Mouse (Mus musculus) neural tube, embryonic 13.5 days (tissue): ENCODE results near the gene Rab12. TPM values are rescaled to one million over a fixed set of nuclear protein-coding genes. Genes with fewer than 3 reads are reported as not detected.
"Not testable (repeated sequence)": the region's sequence is repeated elsewhere in the genome, so short reads cannot be mapped to it uniquely, and the experiment has no call there.

ENCODE experiments used
- ATAC-seq: fragments of 200-750 bp; cut with Nextera tagmentation; 2 replicates; pipeline ENCODE4 v1.8.0; 2017; ENCODE audit warnings: low read depth, mild to moderate bottlenecking, moderate TSS enrichment, moderate library complexity
- H3K27ac ChIP-seq: fragments of 300-500 bp; sonication (generic); replicated peaks from 2 replicates; pipeline ENCODE4 v1.5.1; 2015; ENCODE audit warnings: moderate library complexity, mild to moderate bottlenecking, inconsistent platforms
- H3K27me3 ChIP-seq: fragments of 300-500 bp; sonication (generic); 2 replicates; pipeline ENCODE4 v1.6.1; 2015; ENCODE audit warnings: mild to moderate bottlenecking, inconsistent platforms
- H3K36me3 ChIP-seq: fragments of 300-500 bp; sonication (generic); 2 replicates; pipeline ENCODE4 v1.6.1; 2015; ENCODE audit warnings: mild to moderate bottlenecking, inconsistent platforms
- H3K4me1 ChIP-seq: fragments of 300-500 bp; sonication (generic); replicated peaks from 2 replicates; pipeline ENCODE4 v1.6.1; 2015; ENCODE audit warnings: inconsistent platforms
- H3K4me2 ChIP-seq: fragments of 300-500 bp; sonication (generic); 2 replicates; pipeline ENCODE4 v1.6.1; 2015; ENCODE audit warnings: inconsistent platforms, mild to moderate bottlenecking, moderate library complexity
- H3K4me3 ChIP-seq: fragments of 300-500 bp; sonication (generic); 2 replicates; pipeline ENCODE4 v1.5.1; 2015; ENCODE audit warnings: mild to moderate bottlenecking, inconsistent platforms
- H3K9ac ChIP-seq: fragments of 300-500 bp; sonication (generic); 2 replicates; pipeline ENCODE4 v1.6.1; 2015; ENCODE audit warnings: moderate library complexity, mild to moderate bottlenecking, inconsistent platforms
- H3K9me3 ChIP-seq: fragments of 300-500 bp; sonication (generic); 2 replicates; pipeline ENCODE4 v1.6.1; 2016; ENCODE audit warnings: inconsistent platforms
- WGBS: fragments of 180-500 bp; shearing (Covaris S2); methylation state at CpG from one replicate; pipeline ENCODE4 v1.1.7; 2015; 5-methylcytosine and 5-hydroxymethylcytosine counted together
- polyA plus RNA-seq: library from polyadenylated mRNA; unstranded; fragments of >200 nt; fragmentation: Nextera tagmentation; extraction: Ambion mirVana; gene quantifications from 2 replicates; pipeline ENCODE4 v1.2.1, GENCODE M21; 2015

Rab12 gene
- polyA plus RNA-seq, result 60.9 and 67.1 TPM in 2 replicates

DNA sequence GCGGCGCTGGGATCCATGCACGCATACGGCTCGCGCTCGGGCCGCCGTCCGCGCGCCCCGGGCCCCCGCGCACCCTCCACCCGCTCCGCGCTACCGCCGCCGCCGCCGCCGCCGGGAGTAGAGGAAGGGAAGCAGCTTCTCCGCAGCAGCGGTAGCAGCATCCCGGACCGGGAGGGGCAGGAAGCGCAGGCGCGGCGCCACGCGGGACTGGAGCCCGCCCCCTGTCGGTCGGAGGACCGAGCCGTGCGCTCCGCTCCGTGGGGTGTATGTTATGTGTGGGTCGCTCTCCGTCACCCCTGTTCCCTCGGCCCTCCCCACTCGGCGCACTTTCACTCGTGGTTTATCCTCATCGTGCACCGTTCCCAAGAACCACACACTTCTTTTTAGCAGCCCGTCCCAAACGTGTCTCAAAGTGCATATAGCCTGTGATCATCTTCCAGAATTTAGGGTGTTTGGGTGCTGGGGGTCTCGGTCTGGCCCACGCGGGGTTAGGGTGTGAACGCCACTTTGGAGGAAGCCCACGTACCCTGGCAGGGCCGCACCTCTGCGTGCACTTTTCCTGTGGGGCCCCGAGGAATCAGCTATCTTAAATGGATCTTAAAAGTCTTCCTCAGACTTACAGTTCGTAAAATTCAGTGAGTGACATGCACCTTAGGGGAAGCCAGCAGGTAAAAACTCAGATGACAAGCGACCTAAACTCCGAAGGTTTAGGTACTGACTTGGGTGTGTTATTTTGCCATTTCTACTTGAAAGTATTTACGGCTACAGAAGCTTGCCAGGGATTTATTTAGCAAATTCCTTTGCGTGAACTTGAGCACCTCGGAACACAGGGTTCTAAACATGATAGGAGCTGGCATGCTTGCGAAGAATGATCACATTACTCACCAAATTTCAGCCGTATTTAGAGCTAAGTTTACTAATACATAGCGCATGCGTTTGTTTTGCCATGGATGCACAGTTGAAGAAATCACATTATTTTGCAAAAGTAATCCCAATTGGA lies at the start of gene Rab12:
TSS of gene Rab12 (minus strand) at position 176 of the 1,000 bp plus-strand sequence.
- 17% methylated on average over 39 of the region's 71 CpGs for WGBS

DNA sequence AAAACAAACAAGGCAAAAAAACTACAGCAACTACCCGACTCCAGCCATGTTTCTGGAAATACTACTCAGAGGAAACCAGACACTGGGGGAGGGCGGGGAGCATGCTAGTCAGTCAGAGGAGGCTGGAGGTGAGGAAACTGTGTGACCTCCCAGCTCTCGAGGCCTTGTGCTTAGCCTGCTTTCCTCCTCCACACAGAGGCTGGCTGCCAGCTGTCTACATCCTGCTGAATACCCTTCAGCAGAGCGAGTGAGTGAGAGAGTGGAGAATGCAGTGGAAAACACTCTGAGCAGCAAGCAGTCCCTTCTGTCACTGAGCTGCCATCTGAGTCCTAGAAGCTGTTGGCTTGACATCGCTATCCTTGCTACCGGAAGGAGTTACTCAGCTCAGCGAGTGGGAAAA lies 44.7 kb upstream of the Rab12 start:
- H3K4me1 ChIP-seq, result no peaks in the 10 kb centered on the region
- WGBS, result 79% methylated on average over 7 of the region's 7 CpGs
- no peak overlapping the region for H3K4me2 ChIP-seq
- H3K4me3 ChIP-seq, result no peak overlapping the region
- no peaks in the 10 kb centered on the region for H3K27me3 ChIP-seq
- H3K9me3 ChIP-seq, result no peaks in the 10 kb centered on the region
- H3K27ac ChIP-seq, result no peak overlapping the region
- no peak overlapping the region for H3K9ac ChIP-seq
- no peaks in the 10 kb centered on the region for H3K36me3 ChIP-seq
- no peak for ATAC-seq

More for the DNA sequence above, at the start of gene Rab12:
- Histone ChIP-seq H3K36me3 (no peaks in the 10 kb centered on the region), H3K4me2 (peak within 1 kb of the TSS; percentile 89), H3K9me3 (no peaks in the 10 kb centered on the region), H3K9ac (peak within 1 kb of the TSS; percentile 95), H3K4me3 (peak within 1 kb of the TSS; percentile 99), H3K4me1 (peaks cover 29% of the 10 kb centered on the region), H3K27me3 (no peaks in the 10 kb centered on the region), H3K27ac (peak within 1 kb of the TSS; percentile 77)
- peak; percentile 96 for ATAC-seq

- Histone ChIP-seq H3K4me1 (no peaks in the 10 kb centered on the region), H3K27ac (no peak overlapping the region), H3K36me3 (no peaks in the 10 kb centered on the region), H3K27me3 (no peaks in the 10 kb centered on the region), H3K4me2 (no peak overlapping the region), H3K4me3 (no peak overlapping the region), H3K9ac (no peak overlapping the region), H3K9me3 (no peaks in the 10 kb centered on the region)
- no peak for ATAC-seq
- 66% methylated on average over 1 of the region's 1 CpGs for WGBS
Observed at GRCm38 (mm10) chr17:66563551-66563950, 44.0 kb upstream of the Rab12 start.

DNA sequence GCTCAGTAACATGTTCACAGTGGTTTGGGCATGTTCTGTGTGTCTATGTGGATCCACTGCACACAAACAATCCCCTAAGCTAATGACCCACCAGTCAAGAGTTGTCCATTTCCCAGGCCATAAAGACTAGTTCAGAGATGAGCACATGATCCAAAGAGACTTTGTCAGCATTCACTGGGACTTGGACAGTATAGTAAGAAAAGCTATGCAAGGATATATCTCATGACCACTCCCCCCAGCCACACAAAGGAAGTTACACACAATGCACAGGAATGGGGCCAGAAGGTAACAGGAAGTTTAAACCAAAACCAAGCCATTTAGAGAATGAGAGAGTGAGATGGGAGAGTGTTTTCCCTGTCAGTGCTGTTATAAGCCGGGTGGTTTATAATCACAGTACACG lies 41.9 kb upstream of the Rab12 start:
- no peak overlapping the region for H3K4me2 ChIP-seq
- no peak overlapping the region for H3K27ac ChIP-seq
- no peaks in the 10 kb centered on the region for H3K36me3 ChIP-seq
- H3K9ac ChIP-seq, result no peak overlapping the region
- 80% methylated on average over 2 of the region's 2 CpGs for WGBS
- H3K27me3 ChIP-seq, result no peaks in the 10 kb centered on the region
- H3K4me3 ChIP-seq, result no peak overlapping the region
- H3K4me1 ChIP-seq, result no peaks in the 10 kb centered on the region
- H3K9me3 ChIP-seq, result no peaks in the 10 kb centered on the region
- ATAC-seq, result no peak

- 73% methylated on average over 17 of the region's 17 CpGs for WGBS
- no peak overlapping the region for H3K27ac ChIP-seq
Observed at GRCm38 (mm10) chr17:66558404-66559317, 39.1 kb upstream of the Rab12 start.

GRCm38 (mm10) chr17:66552690-66553089 lies 33.2 kb upstream of the Rab12 start:
- ATAC-seq, result no peak
- Histone ChIP-seq H3K36me3 (no peaks in the 10 kb centered on the region), H3K9ac (no peak overlapping the region), H3K27me3 (no peaks in the 10 kb centered on the region), H3K27ac (no peak overlapping the region), H3K4me1 (no peaks in the 10 kb centered on the region), H3K4me2 (no peak overlapping the region), H3K4me3 (no peak overlapping the region), H3K9me3 (no peaks in the 10 kb centered on the region)
- WGBS, result 83% methylated on average over 4 of the region's 4 CpGs

More at GRCm38 (mm10) chr17:66558404-66559317, 39.1 kb upstream of the Rab12 start:
- Histone ChIP-seq H3K9me3 (no peaks in the 10 kb centered on the region), H3K4me1 (no peaks in the 10 kb centered on the region), H3K4me2 (no peak overlapping the region), H3K4me3 (no peak overlapping the region), H3K27me3 (no peaks in the 10 kb centered on the region), H3K9ac (no peak overlapping the region), H3K36me3 (no peaks in the 10 kb centered on the region)
- peak; percentile 77 for ATAC-seq

- no peak overlapping the region for H3K4me2 ChIP-seq
- no peaks in the 10 kb centered on the region for H3K36me3 ChIP-seq
- H3K4me1 ChIP-seq, result no peaks in the 10 kb centered on the region
- no peaks in the 10 kb centered on the region for H3K9me3 ChIP-seq
- H3K4me3 ChIP-seq, result no peak overlapping the region
- H3K27me3 ChIP-seq, result no peaks in the 10 kb centered on the region
- no peak overlapping the region for H3K9ac ChIP-seq
- H3K27ac ChIP-seq, result no peak overlapping the region
- 95% methylated on average over 5 of the region's 5 CpGs for WGBS
- ATAC-seq, result no peak
Observed at GRCm38 (mm10) chr17:66550486-66550885, 31.0 kb upstream of the Rab12 start.

- Histone ChIP-seq H3K36me3 (no peaks in the 10 kb centered on the region), H3K27me3 (no peaks in the 10 kb centered on the region), H3K9me3 (peaks cover 7% of the 10 kb centered on the region), H3K4me3 (no peak overlapping the region), H3K4me1 (no peaks in the 10 kb centered on the region), H3K4me2 (no peak overlapping the region), H3K9ac (no peak overlapping the region), H3K27ac (no peak overlapping the region)
- no peak for ATAC-seq
- 82% methylated on average over 1 of the region's 1 CpGs for WGBS
Observed at GRCm38 (mm10) chr17:66532285-66532684, 12.8 kb upstream of the Rab12 start.

- Histone ChIP-seq H3K27me3 (no peaks in the 10 kb centered on the region), H3K27ac (no peak overlapping the region), H3K4me3 (no peak overlapping the region), H3K4me2 (no peak overlapping the region), H3K36me3 (no peaks in the 10 kb centered on the region), H3K9me3 (no peaks in the 10 kb centered on the region), H3K9ac (no peak overlapping the region), H3K4me1 (peaks cover 10% of the 10 kb centered on the region)
- 76% methylated on average over 5 of the region's 5 CpGs for WGBS
- no peak for ATAC-seq
Observed at GRCm38 (mm10) chr17:66523396-66523795, 3.9 kb upstream of the Rab12 start.

DNA sequence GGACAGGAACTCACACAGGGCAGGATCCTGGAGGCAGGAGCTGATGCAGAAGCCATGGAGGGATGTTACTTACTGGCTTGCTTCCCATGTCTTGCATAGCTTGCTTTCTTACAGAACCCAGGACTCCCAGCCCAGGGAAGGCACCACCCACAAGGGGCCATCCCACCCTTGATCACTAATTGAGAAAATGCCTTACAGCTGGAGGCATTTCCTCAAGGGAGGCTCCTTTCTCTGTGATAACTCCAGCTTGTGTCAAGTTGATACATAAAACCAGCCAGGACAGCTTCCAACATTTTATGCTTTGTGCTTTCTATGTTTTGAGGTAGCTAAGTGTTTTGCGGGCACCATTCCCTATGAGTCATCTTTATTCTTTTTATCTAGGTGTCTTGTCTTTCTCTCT lies 3.1 kb upstream of the Rab12 start:
- H3K27me3 ChIP-seq, ATAC-seq, H3K36me3 ChIP-seq, H3K4me3 ChIP-seq, H3K9me3 ChIP-seq, H3K27ac ChIP-seq, H3K4me2 ChIP-seq, H3K9ac ChIP-seq: not testable (repeated sequence)
- 100% methylated on average over 1 of the region's 1 CpGs for WGBS
- H3K4me1 ChIP-seq, result peaks cover 18% of the 10 kb centered on the region

DNA sequence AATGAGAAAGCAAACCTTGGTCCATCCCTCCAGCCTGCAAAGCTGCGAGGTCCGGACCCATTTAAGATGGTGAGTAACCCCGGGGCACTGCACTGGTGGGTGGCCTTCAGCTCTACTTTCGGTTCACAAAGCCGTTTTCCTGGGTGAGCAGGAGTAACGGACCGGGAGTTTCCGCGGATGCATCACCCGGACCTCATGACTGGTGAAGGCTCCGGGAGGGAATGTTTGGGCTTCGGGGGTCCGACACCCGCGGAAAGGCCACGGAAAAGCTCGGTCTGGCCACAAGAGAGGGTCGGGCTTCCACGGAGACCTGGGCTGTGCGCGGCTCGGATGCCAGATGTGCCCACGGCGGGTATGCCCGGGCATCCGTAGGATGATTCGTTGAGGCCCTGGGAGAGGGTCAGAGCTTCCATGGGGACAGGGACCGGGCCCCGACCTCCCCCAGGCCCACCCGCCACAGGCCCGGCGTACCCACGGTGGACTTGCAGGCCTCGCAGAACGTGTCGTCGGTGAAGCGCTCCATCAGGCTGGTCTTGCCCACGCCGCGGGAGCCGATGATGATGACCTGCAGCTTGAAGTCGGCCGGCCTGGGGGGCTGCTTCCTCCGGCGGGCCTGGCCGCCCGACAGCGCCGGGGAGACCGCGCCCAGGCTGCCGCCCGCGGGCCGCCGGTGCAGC lies 514 bp downstream of the Rab12 start:
- Histone ChIP-seq H3K4me1 (peaks cover 29% of the 10 kb centered on the region), H3K9ac (peak overlapping the region; percentile 95), H3K4me2 (peak overlapping the region; percentile 89), H3K9me3 (no peaks in the 10 kb centered on the region), H3K36me3 (0 out of 2 replicates have a peak, but pooled peaks cover 3% of the 10 kb centered on the region), H3K4me3 (peak overlapping the region; percentile 99), H3K27ac (peak overlapping the region; percentile 77), H3K27me3 (no peaks in the 10 kb centered on the region)
- under 1% methylated on average over 57 of the region's 57 CpGs for WGBS
- peak; percentile 78 for ATAC-seq
